Mouse (Mus musculus): ENCODE results near the gene Shd. TPM values are rescaled to one million over a fixed set of nuclear protein-coding genes. Genes with fewer than 3 reads are reported as not detected.

Gene Shd
- polyA plus RNA-seq, 1 experiment, result 3.4 TPM

- peak overlapping the region; percentile 96 for H3K27ac ChIP-seq (ENCODE audit: insufficient read depth, low read depth, low read length)
- 10% methylated on average over 5 of the region's 5 CpGs for WGBS
Measured at GRCm38 (mm10) chr17:55945696-55946095, 24.6 kb upstream of the Shd start.

GRCm38 (mm10) chr17:55948647-55949046, 21.6 kb upstream of the Shd start:
- Histone ChIP-seq H3K36me3 (ENCODE audit: control insufficient read depth, insufficient read depth, low read length) (no peaks in the 10 kb centered on the region), H3K4me3 (ENCODE audit: low read depth, low read length) (no peak overlapping the region), H3K27me3 (ENCODE audit: control insufficient read depth, insufficient read depth, low read length) (no peaks in the 10 kb centered on the region), H3K27ac (ENCODE audit: insufficient read depth, low read depth, low read length) (no peak overlapping the region), H3K4me1 (ENCODE audit: control insufficient read depth, insufficient read depth, insufficient read length, low read length) (no peaks in the 10 kb centered on the region)
- WGBS, result 85% methylated on average over 4 of the region's 4 CpGs
- TF ChIP-seq CTCF (IDR thresholded peaks at IDR 0.05; ENCODE audit: extremely low read depth, insufficient read length, insufficient replicate concordance, low read depth, low read length) (no peak), POLR2A (IDR thresholded peaks at IDR 0.05; ENCODE audit: low read depth, low read length) (no peak)

More at GRCm38 (mm10) chr17:55945696-55946095, 24.6 kb upstream of the Shd start:
- Histone ChIP-seq H3K36me3 (ENCODE audit: control insufficient read depth, insufficient read depth, low read length) (no peaks in the 10 kb centered on the region), H3K27me3 (ENCODE audit: control insufficient read depth, insufficient read depth, low read length) (no peaks in the 10 kb centered on the region), H3K4me3 (ENCODE audit: low read depth, low read length) (peak overlapping the region; percentile 63), H3K4me1 (ENCODE audit: control insufficient read depth, insufficient read depth, insufficient read length, low read length) (no peaks in the 10 kb centered on the region)
- TF ChIP-seq CTCF (IDR thresholded peaks at IDR 0.05; ENCODE audit: extremely low read depth, insufficient read length, insufficient replicate concordance, low read depth, low read length) (no peak), POLR2A (IDR thresholded peaks at IDR 0.05; ENCODE audit: low read depth, low read length) (no peak)

GRCm38 (mm10) chr17:55949400-55949799, 20.9 kb upstream of the Shd start, which contains the start of gene Zfp119b:
TSS of gene Zfp119b (minus strand) at chr17:55949500.
- no peak for TF ChIP-seq POLR2A (IDR thresholded peaks at IDR 0.05; ENCODE audit: low read depth, low read length)
- TF ChIP-seq CTCF (IDR thresholded peaks at IDR 0.05; ENCODE audit: extremely low read depth, insufficient read length, insufficient replicate concordance, low read depth, low read length), result no peak
- Histone ChIP-seq H3K27ac (ENCODE audit: insufficient read depth, low read depth, low read length) (no peak within 1 kb of the TSS), H3K27me3 (ENCODE audit: control insufficient read depth, insufficient read depth, low read length) (no peaks in the 10 kb centered on the region), H3K36me3 (ENCODE audit: control insufficient read depth, insufficient read depth, low read length) (no peaks in the 10 kb centered on the region), H3K4me1 (ENCODE audit: control insufficient read depth, insufficient read depth, insufficient read length, low read length) (no peaks in the 10 kb centered on the region), H3K4me3 (ENCODE audit: low read depth, low read length) (no peak within 1 kb of the TSS)
- WGBS, result 83% methylated on average over 2 of the region's 2 CpGs

GRCm38 (mm10) chr17:55950601-55951000, 19.7 kb upstream of the Shd start:
- 77% methylated on average over 9 of the region's 9 CpGs for WGBS
- Histone ChIP-seq H3K4me3 (ENCODE audit: low read depth, low read length) (no peak overlapping the region), H3K4me1 (ENCODE audit: control insufficient read depth, insufficient read depth, insufficient read length, low read length) (no peaks in the 10 kb centered on the region), H3K27me3 (ENCODE audit: control insufficient read depth, insufficient read depth, low read length) (no peaks in the 10 kb centered on the region), H3K36me3 (ENCODE audit: control insufficient read depth, insufficient read depth, low read length) (no peaks in the 10 kb centered on the region), H3K27ac (ENCODE audit: insufficient read depth, low read depth, low read length) (no peak overlapping the region)
- TF ChIP-seq POLR2A (IDR thresholded peaks at IDR 0.05; ENCODE audit: low read depth, low read length) (no peak), CTCF (IDR thresholded peaks at IDR 0.05; ENCODE audit: extremely low read depth, insufficient read length, insufficient replicate concordance, low read depth, low read length) (no peak)

GRCm38 (mm10) chr17:55952041-55952440, 18.2 kb upstream of the Shd start:
- H3K27me3 ChIP-seq (ENCODE audit: control insufficient read depth, insufficient read depth, low read length), result no peaks in the 10 kb centered on the region
- H3K36me3 ChIP-seq (ENCODE audit: control insufficient read depth, insufficient read depth, low read length), result no peaks in the 10 kb centered on the region
- no peak overlapping the region for H3K4me3 ChIP-seq (ENCODE audit: low read depth, low read length)
- no peak overlapping the region for H3K27ac ChIP-seq (ENCODE audit: insufficient read depth, low read depth, low read length)
- H3K4me1 ChIP-seq (ENCODE audit: control insufficient read depth, insufficient read depth, insufficient read length, low read length), result no peaks in the 10 kb centered on the region; the same call in 1 of the 2 replicates
- no peak for TF ChIP-seq CTCF (IDR thresholded peaks at IDR 0.05; ENCODE audit: extremely low read depth, insufficient read length, insufficient replicate concordance, low read depth, low read length)
- no peak for TF ChIP-seq POLR2A (IDR thresholded peaks at IDR 0.05; ENCODE audit: low read depth, low read length)

GRCm38 (mm10) chr17:55952447-55953027, 17.7 kb upstream of the Shd start, which contains the start of gene Ebi3:
TSS of gene Ebi3 (plus strand) at chr17:55952640.
- WGBS, result 65% methylated on average over 6 of the region's 6 CpGs
- Histone ChIP-seq H3K27me3 (ENCODE audit: control insufficient read depth, insufficient read depth, low read length) (no peaks in the 10 kb centered on the region), H3K27ac (ENCODE audit: insufficient read depth, low read depth, low read length) (peak within 1 kb of the TSS; percentile 37; the same call in 1 of the 2 replicates), H3K4me3 (ENCODE audit: low read depth, low read length) (peak within 1 kb of the TSS; percentile 34), H3K36me3 (ENCODE audit: control insufficient read depth, insufficient read depth, low read length) (no peaks in the 10 kb centered on the region), H3K4me1 (ENCODE audit: control insufficient read depth, insufficient read depth, insufficient read length, low read length) (no peaks in the 10 kb centered on the region; the same call in 1 of the 2 replicates)
- TF ChIP-seq CTCF (IDR thresholded peaks at IDR 0.05; ENCODE audit: extremely low read depth, insufficient read length, insufficient replicate concordance, low read depth, low read length) (no peak), POLR2A (IDR thresholded peaks at IDR 0.05; ENCODE audit: low read depth, low read length) (no peak)

- Histone ChIP-seq H3K36me3 (ENCODE audit: control insufficient read depth, insufficient read depth, low read length) (no peaks in the 10 kb centered on the region), H3K27ac (ENCODE audit: insufficient read depth, low read depth, low read length) (no peak overlapping the region), H3K4me1 (ENCODE audit: control insufficient read depth, insufficient read depth, insufficient read length, low read length) (peaks cover 3% of the 10 kb centered on the region; the same call in 1 of the 2 replicates), H3K4me3 (ENCODE audit: low read depth, low read length) (no peak overlapping the region), H3K27me3 (ENCODE audit: control insufficient read depth, insufficient read depth, low read length) (no peaks in the 10 kb centered on the region)
- 72% methylated on average over 6 of the region's 6 CpGs for WGBS
- TF ChIP-seq POLR2A (IDR thresholded peaks at IDR 0.05; ENCODE audit: low read depth, low read length), result no peak
- no peak for TF ChIP-seq CTCF (IDR thresholded peaks at IDR 0.05; ENCODE audit: extremely low read depth, insufficient read length, insufficient replicate concordance, low read depth, low read length)
Measured at GRCm38 (mm10) chr17:55953751-55954150, 16.5 kb upstream of the Shd start.

Measured in small intestine, adult 2 months (tissue).